Mouse (Mus musculus): ENCODE data around the gene Fchsd2. TPM values are rescaled to one million over a fixed set of nuclear protein-coding genes. Genes with fewer than 3 reads are reported as not detected.

The Fchsd2 gene
- polyA plus RNA-seq, 1 experiment = 24.9 TPM

- H3K36me3 ChIP-seq (ENCODE audit: control insufficient read depth, insufficient read depth, low read length, poor library complexity, severe bottlenecking) = no peaks in the 10 kb centered on the region; the same call in 1 of the 2 replicates
- no peak overlapping the region for H3K9ac ChIP-seq (ENCODE audit: low read depth, poor library complexity, severe bottlenecking)
- H3K27me3 ChIP-seq (ENCODE audit: control insufficient read depth, insufficient read depth, low read length, poor library complexity, severe bottlenecking) = no peaks in the 10 kb centered on the region
- no peak overlapping the region for H3K27ac ChIP-seq (ENCODE audit: insufficient read depth, low read length)
- no peaks in the 10 kb centered on the region for H3K9me3 ChIP-seq (replicated peaks; ENCODE audit: control insufficient read depth, insufficient read depth, low read length, poor library complexity, severe bottlenecking)
- no peak overlapping the region for H3K4me3 ChIP-seq (ENCODE audit: low read depth, low read length)
- peaks cover 3% of the 10 kb centered on the region for H3K4me1 ChIP-seq (ENCODE audit: control insufficient read depth, insufficient read depth, low read length)
- TF ChIP-seq CTCF (IDR thresholded peaks at IDR 0.05; ENCODE audit: low read depth, low read length) (no peak), EP300 (IDR thresholded peaks at IDR 0.05; ENCODE audit: insufficient read depth, low read depth, low read length) (no peak), POLR2A (IDR thresholded peaks at IDR 0.05; ENCODE audit: insufficient read depth, low read length) (no peak)
Measured at GRCm38 (mm10) chr7:101291211-101291610, 198.5 kb downstream of the Fchsd2 start.

GRCm38 (mm10) chr7:101291641-101292040 lies 199.0 kb downstream of the Fchsd2 start:
- Histone ChIP-seq H3K9me3 (replicated peaks; ENCODE audit: control insufficient read depth, insufficient read depth, low read length, poor library complexity, severe bottlenecking) (no peaks in the 10 kb centered on the region), H3K27me3 (ENCODE audit: control insufficient read depth, insufficient read depth, low read length, poor library complexity, severe bottlenecking) (no peaks in the 10 kb centered on the region), H3K9ac (ENCODE audit: low read depth, poor library complexity, severe bottlenecking) (no peak overlapping the region), H3K4me3 (ENCODE audit: low read depth, low read length) (no peak overlapping the region), H3K4me1 (ENCODE audit: control insufficient read depth, insufficient read depth, low read length) (peaks cover 3% of the 10 kb centered on the region), H3K36me3 (ENCODE audit: control insufficient read depth, insufficient read depth, low read length, poor library complexity, severe bottlenecking) (no peaks in the 10 kb centered on the region; the same call in 1 of the 2 replicates), H3K27ac (ENCODE audit: insufficient read depth, low read length) (no peak overlapping the region)
- TF ChIP-seq POLR2A (IDR thresholded peaks at IDR 0.05; ENCODE audit: insufficient read depth, low read length) (no peak), CTCF (IDR thresholded peaks at IDR 0.05; ENCODE audit: low read depth, low read length) (no peak), EP300 (IDR thresholded peaks at IDR 0.05; ENCODE audit: insufficient read depth, low read depth, low read length) (no peak)

GRCm38 (mm10) chr7:101292086-101292485 lies 199.4 kb downstream of the Fchsd2 start:
- Histone ChIP-seq H3K4me1 (ENCODE audit: control insufficient read depth, insufficient read depth, low read length) (peaks cover 3% of the 10 kb centered on the region), H3K36me3 (ENCODE audit: control insufficient read depth, insufficient read depth, low read length, poor library complexity, severe bottlenecking) (no peaks in the 10 kb centered on the region)
- no peak for TF ChIP-seq EP300 (IDR thresholded peaks at IDR 0.05; ENCODE audit: insufficient read depth, low read depth, low read length)
- no peak for TF ChIP-seq CTCF (IDR thresholded peaks at IDR 0.05; ENCODE audit: low read depth, low read length)
- TF ChIP-seq POLR2A (IDR thresholded peaks at IDR 0.05; ENCODE audit: insufficient read depth, low read length) = no peak

GRCm38 (mm10) chr7:101292696-101293095 lies 200.0 kb downstream of the Fchsd2 start:
- no peaks in the 10 kb centered on the region for H3K27me3 ChIP-seq (ENCODE audit: control insufficient read depth, insufficient read depth, low read length, poor library complexity, severe bottlenecking)
- H3K27ac ChIP-seq (ENCODE audit: insufficient read depth, low read length) = no peak overlapping the region
- no peaks in the 10 kb centered on the region for H3K36me3 ChIP-seq (ENCODE audit: control insufficient read depth, insufficient read depth, low read length, poor library complexity, severe bottlenecking)
- H3K9ac ChIP-seq (ENCODE audit: low read depth, poor library complexity, severe bottlenecking) = no peak overlapping the region
- no peak overlapping the region for H3K4me3 ChIP-seq (ENCODE audit: low read depth, low read length)
- peaks cover 3% of the 10 kb centered on the region for H3K4me1 ChIP-seq (ENCODE audit: control insufficient read depth, insufficient read depth, low read length)
- no peaks in the 10 kb centered on the region for H3K9me3 ChIP-seq (replicated peaks; ENCODE audit: control insufficient read depth, insufficient read depth, low read length, poor library complexity, severe bottlenecking)
- TF ChIP-seq POLR2A (IDR thresholded peaks at IDR 0.05; ENCODE audit: insufficient read depth, low read length) = no peak
- TF ChIP-seq CTCF (IDR thresholded peaks at IDR 0.05; ENCODE audit: low read depth, low read length) = no peak
- TF ChIP-seq EP300 (IDR thresholded peaks at IDR 0.05; ENCODE audit: insufficient read depth, low read depth, low read length) = no peak

More at GRCm38 (mm10) chr7:101292086-101292485, 199.4 kb downstream of the Fchsd2 start:
- Histone ChIP-seq H3K27ac (ENCODE audit: insufficient read depth, low read length) (no peak overlapping the region), H3K27me3 (ENCODE audit: control insufficient read depth, insufficient read depth, low read length, poor library complexity, severe bottlenecking) (no peaks in the 10 kb centered on the region), H3K9me3 (replicated peaks; ENCODE audit: control insufficient read depth, insufficient read depth, low read length, poor library complexity, severe bottlenecking) (no peaks in the 10 kb centered on the region), H3K4me3 (ENCODE audit: low read depth, low read length) (no peak overlapping the region), H3K9ac (ENCODE audit: low read depth, poor library complexity, severe bottlenecking) (no peak overlapping the region)

- Histone ChIP-seq H3K4me3 (ENCODE audit: low read depth, low read length) (no peak overlapping the region), H3K9ac (ENCODE audit: low read depth, poor library complexity, severe bottlenecking) (no peak overlapping the region), H3K36me3 (ENCODE audit: control insufficient read depth, insufficient read depth, low read length, poor library complexity, severe bottlenecking) (no peaks in the 10 kb centered on the region), H3K9me3 (replicated peaks; ENCODE audit: control insufficient read depth, insufficient read depth, low read length, poor library complexity, severe bottlenecking) (no peaks in the 10 kb centered on the region), H3K27ac (ENCODE audit: insufficient read depth, low read length) (no peak overlapping the region), H3K27me3 (ENCODE audit: control insufficient read depth, insufficient read depth, low read length, poor library complexity, severe bottlenecking) (no peaks in the 10 kb centered on the region), H3K4me1 (ENCODE audit: control insufficient read depth, insufficient read depth, low read length) (peaks cover 3% of the 10 kb centered on the region)
- TF ChIP-seq CTCF (IDR thresholded peaks at IDR 0.05; ENCODE audit: low read depth, low read length) (no peak), POLR2A (IDR thresholded peaks at IDR 0.05; ENCODE audit: insufficient read depth, low read length) (no peak), EP300 (IDR thresholded peaks at IDR 0.05; ENCODE audit: insufficient read depth, low read depth, low read length) (no peak)
Measured at GRCm38 (mm10) chr7:101293138-101293537, 200.5 kb downstream of the Fchsd2 start.

- Histone ChIP-seq H3K36me3 (ENCODE audit: control insufficient read depth, insufficient read depth, low read length, poor library complexity, severe bottlenecking) (no peaks in the 10 kb centered on the region), H3K4me3 (ENCODE audit: low read depth, low read length) (no peak overlapping the region), H3K9ac (ENCODE audit: low read depth, poor library complexity, severe bottlenecking) (no peak overlapping the region), H3K27ac (ENCODE audit: insufficient read depth, low read length) (no peak overlapping the region), H3K9me3 (replicated peaks; ENCODE audit: control insufficient read depth, insufficient read depth, low read length, poor library complexity, severe bottlenecking) (no peaks in the 10 kb centered on the region), H3K4me1 (ENCODE audit: control insufficient read depth, insufficient read depth, low read length) (peaks cover 3% of the 10 kb centered on the region), H3K27me3 (ENCODE audit: control insufficient read depth, insufficient read depth, low read length, poor library complexity, severe bottlenecking) (no peaks in the 10 kb centered on the region)
- TF ChIP-seq EP300 (IDR thresholded peaks at IDR 0.05; ENCODE audit: insufficient read depth, low read depth, low read length) (no peak), CTCF (IDR thresholded peaks at IDR 0.05; ENCODE audit: low read depth, low read length) (peak; percentile 34), POLR2A (IDR thresholded peaks at IDR 0.05; ENCODE audit: insufficient read depth, low read length) (no peak)
Measured at GRCm38 (mm10) chr7:101293611-101294010, 200.9 kb downstream of the Fchsd2 start.
